Mouse (Mus musculus) skeletal muscle tissue, postnatal 0 days (tissue): ENCODE measurements around the gene Phf1. TPM values are rescaled to one million over a fixed set of nuclear protein-coding genes. Genes with fewer than 3 reads are reported as not detected.

ENCODE experiments used
- microRNA-seq, 2 experiments: library from miRNA; unstranded; fragments of <30 nt; microRNA quantifications; one replicate each; pipeline ENCODE4; 2016
- polyA plus RNA-seq: library from polyadenylated mRNA; unstranded; fragments of >200 nt; fragmentation: Nextera tagmentation; extraction: Ambion mirVana; gene quantifications from 2 replicates; pipeline ENCODE4 v1.2.1, GENCODE M21; 2015

Phf1 gene
- polyA plus RNA-seq = 5.7 and 6.1 TPM in 2 replicates

DNA sequence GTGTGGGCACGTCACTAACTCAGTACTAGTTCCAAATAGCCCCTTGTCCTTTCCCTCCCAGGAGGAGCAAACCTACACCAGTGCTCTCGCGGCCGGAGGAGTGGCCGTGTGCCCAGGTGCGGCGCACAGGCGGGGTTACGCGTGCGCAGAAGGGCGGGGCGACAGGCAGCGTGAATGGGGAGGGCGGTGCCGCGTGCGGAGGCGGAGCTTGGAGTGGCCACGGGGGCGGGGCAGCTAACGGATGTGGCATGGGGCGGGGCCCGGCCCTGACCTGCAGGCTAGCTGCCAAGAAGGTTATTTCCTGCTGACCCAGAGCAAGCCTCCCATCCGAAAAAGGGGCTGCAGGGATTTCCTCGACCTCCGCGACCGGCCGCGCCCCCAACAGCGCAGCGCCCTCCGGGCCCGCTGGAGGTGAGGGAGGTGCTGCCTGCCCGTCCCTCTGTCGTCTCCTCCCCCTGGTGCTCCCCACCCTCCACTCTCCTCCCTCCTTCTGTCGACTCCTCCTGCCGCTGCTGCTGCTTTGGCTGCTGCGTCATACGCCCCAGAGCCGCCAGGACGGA lies at the start of gene Phf1:
Phf1 (plus strand) TSS at position 214 of the 560 bp plus-strand sequence.

DNA sequence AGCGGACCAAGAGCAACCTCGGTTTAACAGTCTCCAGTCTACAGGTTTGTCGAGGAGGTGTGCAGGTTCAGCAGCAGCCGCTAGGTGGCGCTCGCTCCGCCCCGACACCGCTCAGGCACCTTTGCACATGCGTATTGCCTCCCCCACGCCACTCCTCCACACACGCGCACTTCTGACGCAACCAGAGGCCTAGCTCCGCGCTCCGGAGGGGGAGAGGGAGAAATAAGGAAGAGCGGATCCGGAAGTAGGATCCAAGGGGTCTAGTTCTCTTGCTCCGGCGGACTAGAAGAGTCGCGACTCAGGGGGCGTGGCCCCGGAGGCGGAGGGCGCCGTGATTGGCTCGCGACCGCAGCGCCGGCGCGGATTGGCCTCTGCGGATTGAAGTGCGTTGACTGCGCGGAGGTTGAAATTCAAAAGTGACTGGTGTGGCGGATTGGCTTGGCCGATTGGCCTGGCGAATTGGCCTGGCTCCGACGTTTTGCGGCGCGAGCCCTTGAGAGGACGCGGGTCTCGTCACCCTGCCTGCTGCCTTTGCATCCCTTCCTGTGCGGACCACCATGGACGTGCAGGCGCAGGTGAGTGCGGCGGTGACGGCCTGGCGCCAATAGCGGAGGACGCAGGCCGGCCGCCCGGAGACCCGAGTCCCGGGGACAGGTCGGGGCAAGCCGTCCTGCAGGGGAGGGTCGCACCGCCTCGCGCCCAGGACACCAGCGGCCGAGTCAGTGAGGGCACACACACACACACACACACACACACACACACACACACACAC lies 16.0 kb upstream of the Phf1 start, which contains the start of gene Kifc5b:
Kifc5b (plus strand) TSS at position 381 of the 772 bp plus-strand sequence.

DNA sequence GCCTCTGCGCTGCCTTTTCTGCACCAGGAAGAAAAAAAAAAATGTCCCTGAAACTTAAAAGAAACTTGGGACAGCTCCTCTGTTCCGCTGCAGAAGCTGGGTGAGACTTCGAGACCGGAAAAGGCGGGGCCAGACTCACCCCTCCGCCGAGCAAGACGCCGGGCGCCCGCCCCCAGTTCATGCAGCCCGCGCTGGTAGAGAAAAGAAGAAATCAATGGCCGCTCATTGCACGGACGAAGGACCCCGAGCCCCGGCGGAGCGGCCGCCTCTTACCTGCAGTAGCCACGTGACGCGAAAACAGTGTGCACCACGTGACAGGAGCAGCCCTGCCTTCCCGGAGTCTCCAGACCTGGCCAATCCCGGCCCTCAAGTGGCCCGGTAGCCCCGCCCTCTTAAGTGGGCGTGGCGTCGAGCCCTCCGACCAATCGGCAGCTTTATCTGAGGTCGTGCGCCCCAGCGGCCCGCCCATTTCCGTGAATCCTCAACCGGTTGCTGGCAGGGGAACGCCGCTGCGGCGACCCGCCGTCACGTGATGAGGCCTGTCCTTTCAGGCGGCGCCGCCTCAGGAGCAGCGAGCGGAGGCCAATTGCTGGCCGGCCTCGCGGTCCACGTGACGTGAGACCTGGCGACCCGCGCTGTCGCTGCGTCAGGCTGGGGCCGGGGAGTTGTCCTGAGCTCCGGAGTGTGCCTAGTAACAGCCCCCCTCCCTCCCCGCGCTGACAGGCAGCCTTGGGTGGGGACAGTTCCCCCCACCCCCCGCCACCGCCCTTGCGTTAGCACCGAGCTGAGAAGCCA lies 6.5 kb downstream of the Phf1 start, which contains the start of gene Cuta:
Cuta (minus strand) TSS at position 392 of the 795 bp plus-strand sequence.

DNA sequence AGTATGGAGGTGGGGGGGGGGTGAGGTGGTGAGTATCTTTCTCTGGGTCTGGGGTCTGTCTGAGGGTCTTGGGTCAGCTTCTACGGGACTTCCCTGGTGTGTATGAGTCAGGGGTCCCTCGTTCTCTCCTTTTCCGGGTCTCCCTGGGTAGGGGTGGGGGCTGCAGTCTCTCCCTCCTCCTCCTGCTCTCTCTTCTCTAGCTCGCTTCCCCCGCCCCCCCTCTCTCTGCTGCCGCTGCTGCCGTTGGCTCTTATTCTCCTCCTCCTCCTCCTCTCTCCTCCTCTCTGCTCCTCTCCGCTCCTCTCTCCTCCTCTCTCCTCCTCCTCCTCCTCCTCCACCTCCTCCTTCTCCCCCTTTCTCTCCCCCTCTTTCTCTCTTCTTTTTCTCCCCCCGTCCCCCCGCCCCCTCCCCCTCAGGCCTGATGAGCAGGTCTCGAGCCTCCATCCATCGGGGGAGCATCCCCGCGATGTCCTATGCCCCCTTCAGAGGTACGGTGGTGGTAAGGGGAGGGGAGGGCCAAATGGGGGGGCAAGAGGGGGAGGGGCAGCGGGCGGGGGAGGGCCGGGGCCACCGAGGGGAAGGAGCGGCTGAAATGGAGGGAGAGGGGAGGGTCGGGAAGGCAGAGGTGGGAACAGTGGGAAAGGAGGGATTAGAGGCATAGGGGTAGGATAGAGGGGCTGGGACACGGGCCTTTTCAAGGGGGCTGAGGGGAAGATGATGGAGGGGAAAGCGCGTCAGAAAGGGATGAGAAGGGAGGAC lies 8.4 kb downstream of the Phf1 start, which contains the start of gene Syngap1:
Syngap1 (plus strand) TSS at position 223 of the 759 bp plus-strand sequence.

DNA sequence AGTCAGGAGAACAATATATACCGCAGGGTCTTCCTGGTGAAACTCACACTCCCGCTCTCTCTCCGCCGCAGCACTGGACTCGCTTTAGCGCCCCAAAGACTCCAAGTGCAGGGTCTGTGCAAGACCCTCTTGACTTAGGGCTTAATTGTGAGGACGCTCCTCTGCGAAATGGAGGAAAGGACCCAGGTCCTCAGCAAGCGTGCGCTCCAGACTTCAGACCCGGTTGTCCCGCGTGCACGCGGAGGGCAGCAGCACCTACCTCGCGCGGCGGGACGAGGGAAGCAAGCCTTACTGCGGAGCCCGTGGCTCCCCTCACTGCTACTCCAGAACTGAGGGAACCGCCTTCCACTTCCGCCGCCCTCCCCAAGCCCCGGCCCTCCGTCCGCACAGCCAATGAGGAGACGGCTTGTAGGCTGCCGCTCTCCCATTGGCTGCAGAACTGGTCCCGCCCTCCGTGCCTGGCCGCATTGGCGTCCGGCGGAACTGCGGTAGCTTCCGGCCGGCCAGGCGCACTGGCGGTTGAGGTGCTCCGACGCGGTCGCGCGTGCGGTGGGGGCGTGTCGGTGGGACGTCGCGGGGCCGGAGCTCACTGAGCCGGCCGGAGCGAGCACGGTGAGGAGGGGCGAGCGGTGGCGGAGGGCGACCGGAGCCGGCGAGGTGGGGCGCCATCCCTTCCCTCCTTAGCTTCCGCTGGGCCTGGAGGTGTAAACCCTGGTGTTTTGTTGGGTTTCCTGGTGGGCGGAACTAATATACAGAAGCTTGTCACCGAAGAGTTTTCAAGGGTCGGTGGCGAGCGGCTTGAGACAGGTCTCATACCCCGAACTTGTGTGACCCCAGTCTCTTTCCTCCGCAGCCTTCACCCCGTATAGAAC lies 40.1 kb downstream of the Phf1 start, which contains the start of gene Zbtb9:
Zbtb9 (plus strand) TSS at position 465 of the 872 bp plus-strand sequence.

Small RNA genes lying within 50 kb of the gene (microRNA-seq; reads per million reads assigned to microRNA genes)
- gene Gm27775 = 0 reads per million in 2 experiments
- gene Mir3083 = 0.30 to 0.42 reads per million in 2 experiments
- 0.61 to 1.1 reads per million in 2 experiments for gene Mir6968

Other genes with a start within 250 kb of the Phf1 start
- gene Crebrf, start 217.4 kb upstream of the Phf1 start, polyA plus RNA-seq = 5.7 and 6.5 TPM in 2 replicates
- gene Bnip1, start 152.0 kb upstream of the Phf1 start, polyA plus RNA-seq = 34.3 and 36.4 TPM in 2 replicates
- gene Nkx2-5, start 88.0 kb upstream of the Phf1 start, polyA plus RNA-seq = not detected in 2 replicates
- gene Kifc5b, start 16.0 kb upstream of the Phf1 start, polyA plus RNA-seq = 1.1 and 1.4 TPM in 2 replicates
- 127 and 139 TPM in 2 replicates for gene Cuta, start 6.5 kb downstream of the Phf1 start, polyA plus RNA-seq
- 0.42 and 0.84 TPM in 2 replicates for gene Syngap1, start 8.2 kb downstream of the Phf1 start, polyA plus RNA-seq
- 3.6 and 5.1 TPM in 2 replicates for gene Zbtb9, start 40.1 kb downstream of the Phf1 start, polyA plus RNA-seq
- 2.6 and 2.7 TPM in 2 replicates for gene Bak1, start 96.0 kb downstream of the Phf1 start, polyA plus RNA-seq
- 1.1 TPM in 2 replicates for gene Itpr3, start 124.3 kb downstream of the Phf1 start, polyA plus RNA-seq
- 390 and 413 TPM in 2 replicates for gene Uqcc2, start 200.9 kb downstream of the Phf1 start, polyA plus RNA-seq
- gene Ip6k3, start 234.7 kb downstream of the Phf1 start, polyA plus RNA-seq = 33.5 and 35.6 TPM in 2 replicates